ENCODE assay signal across 15 mouse cellular contexts in the genomic region with DNA sequence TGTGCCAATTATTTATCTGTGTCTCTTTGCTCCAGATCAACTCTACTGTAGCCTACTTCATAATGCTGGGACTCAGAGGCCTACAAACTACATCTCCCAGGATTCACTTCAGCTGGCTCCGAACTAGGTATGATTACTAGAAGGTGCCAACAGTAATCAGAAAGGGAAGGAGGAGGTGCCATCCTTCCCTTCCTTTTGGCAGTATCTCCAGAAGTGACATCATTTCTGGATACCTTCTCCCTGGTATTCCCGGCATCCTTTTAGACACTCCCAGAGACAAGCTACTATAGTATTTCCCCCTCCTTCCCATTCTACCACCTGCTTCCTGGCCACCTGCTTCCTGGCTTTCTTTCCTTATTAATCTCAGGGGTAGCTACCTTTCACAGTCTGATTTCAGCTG. TPM values are rescaled to one million over a fixed set of nuclear protein-coding genes. Genes with fewer than 3 reads are reported as not detected.
DNase-seq lines count a peak whose midpoint lies in the region; ATAC-seq and TF ChIP-seq lines count a peak whose summit lies in the region.
"Had no signal": no experiment of that assay in that cellular context is flagged by ENCODE, and none has a peak within 500 bp of the region (broad histone marks: within the 10 kb centered on the region; RNA-seq: fewer than 3 reads in every experiment).

No protein-coding gene starts in this region.

- H3K9ac ChIP-seq in kidney, embryonic 16.5 days (replicated peaks; ENCODE audit: low read length): no peak overlapping the region
- H3K9ac ChIP-seq: embryonic facial prominence, embryonic 12.5 days; liver, embryonic 13.5 days; neural tube, embryonic 15.5 days had no signal

- TF ChIP-seq CTCF in kidney, adult 2 months (conservative IDR thresholded peaks at IDR 0.05; ENCODE audit: insufficient read depth, insufficient read length, low read depth, low read length): no peak

- H3K27ac ChIP-seq in kidney, embryonic 16.5 days (ENCODE audit: low read length): no peak overlapping the region
- H3K27ac ChIP-seq in kidney, adult 2 months (ENCODE audit: insufficient read depth, low read depth, low read length): no peak overlapping the region
- H3K27ac ChIP-seq: embryonic facial prominence, embryonic 12.5 days; liver, embryonic 13.5 days; neural tube, embryonic 15.5 days had no signal

- WGBS in kidney, embryonic 16.5 days: 71% methylated on average over 2 of the region's 2 CpGs
- WGBS in kidney, adult 2 months: 71% methylated on average over 2 of the region's 2 CpGs
- 28% methylated on average over 2 of the region's 2 CpGs for WGBS in large intestine, adult 2 months

- H3K4me2 ChIP-seq in kidney, embryonic 16.5 days (replicated peaks; ENCODE audit: low read depth, low read length): 0 out of 2 replicates have a peak overlapping the region, but pooled peaks have one; percentile 32
- H3K4me2 ChIP-seq: liver, embryonic 13.5 days had no signal

- H3K9me3 ChIP-seq in kidney, embryonic 16.5 days (ENCODE audit: low read length): no peaks in the 10 kb centered on the region
- H3K9me3 ChIP-seq: embryonic facial prominence, embryonic 12.5 days; liver, embryonic 13.5 days; neural tube, embryonic 15.5 days had no signal

- no peak for ATAC-seq in kidney, embryonic 16.5 days (ENCODE audit: low FRiP score, low TSS enrichment)
- ATAC-seq: Patski had no signal

- H3K4me1 ChIP-seq in kidney, embryonic 16.5 days (ENCODE audit: insufficient read depth, low read length): peaks cover 28% of the 10 kb centered on the region
- H3K4me1 ChIP-seq in kidney, adult 2 months (ENCODE audit: control insufficient read depth, insufficient read depth, low read length): peaks cover 22% of the 10 kb centered on the region; the same call in 1 of the 2 replicates

- H3K27me3 ChIP-seq in kidney, embryonic 16.5 days (ENCODE audit: insufficient read depth, low read length): no peaks in the 10 kb centered on the region
- H3K27me3 ChIP-seq in kidney, adult 2 months (replicated peaks; ENCODE audit: control insufficient read depth, insufficient read depth, low read length): no peaks in the 10 kb centered on the region
- H3K27me3 ChIP-seq: CH12.LX; embryonic facial prominence, embryonic 12.5 days; liver, embryonic 13.5 days; neural tube, embryonic 15.5 days; Patski had no signal

- no peak for DNase-seq in kidney, adult 2 months
- DNase-seq in cerebellum, adult 11-12 months: peak; percentile 93
- peak; percentile 99 for DNase-seq in cerebellum, adult 9-10 months
- peak; percentile 45 for DNase-seq in large intestine, adult 2 months (ENCODE audit: low read depth, low spot score)
- no peak for DNase-seq in gastrocnemius, postnatal 36 days
- no peak for DNase-seq in T-cell, adult 2 months (ENCODE audit: low spot score)
- no peak for DNase-seq in left cerebral cortex, postnatal 10 days (ENCODE audit: extremely low spot score in 1 of 2, low spot score in 2 of 2)
- DNase-seq: kidney, adult 11 months; liver, embryonic 13.5 days; lung, postnatal 14 days had no signal

- no peaks in the 10 kb centered on the region for H3K36me3 ChIP-seq in kidney, embryonic 16.5 days (ENCODE audit: insufficient read depth, low read length)
- H3K36me3 ChIP-seq in kidney, adult 2 months (ENCODE audit: control insufficient read depth, insufficient read depth, low read length): no peaks in the 10 kb centered on the region
- H3K36me3 ChIP-seq: embryonic facial prominence, embryonic 12.5 days; liver, embryonic 13.5 days; neural tube, embryonic 15.5 days had no signal

- H3K4me3 ChIP-seq in kidney, embryonic 16.5 days (ENCODE audit: low read length): no peak overlapping the region
- no peak overlapping the region for H3K4me3 ChIP-seq in kidney, adult 2 months (ENCODE audit: insufficient read depth, low read depth, low read length)
- H3K4me3 ChIP-seq: embryonic facial prominence, embryonic 12.5 days; liver, embryonic 13.5 days; neural tube, embryonic 15.5 days had no signal

- TF ChIP-seq POLR2A in kidney, adult 2 months (IDR thresholded peaks at IDR 0.05; ENCODE audit: low read depth, low read length): no peak

- intact Hi-C loops in gastrocnemius, postnatal 36 days (cut with DNase I): no loop called here
- intact Hi-C loops in left cerebral cortex, postnatal 10 days (cut with DNase I): no loop called here

RNA-seq across cellular contexts. Expression of gene Tanc1, which starts 10.9 kb away (rescaled TPM):
- 52.3 and 64.2 TPM in 2 replicates for polyA plus RNA-seq in kidney, embryonic 16.5 days (2015; fragmentation: Nextera tagmentation; extraction: Ambion mirVana)
- 24.0 and 29.5 TPM in 2 replicates for polyA plus RNA-seq in kidney, adult 2 months (2012; rRNA removed)
- polyA plus RNA-seq in large intestine, adult 2 months (2012; rRNA removed): 5.2 and 8.6 TPM in 2 replicates
- total RNA-seq in gastrocnemius, postnatal 36 days (2021): 1 to 10 TPM; 6.8 to 8.3 TPM
- total RNA-seq in left cerebral cortex, postnatal 10 days (2021): 10 to 100 TPM; 12.5 to 13.1 TPM

Comparison
In these comparisons a context has a peak if more than half of its experiments do, and no peak if none do; other contexts are left out.
1. DNase-seq: peak in cerebellum, adult 11-12 months (single experiment), cerebellum, adult 9-10 months (single experiment) and large intestine, adult 2 months (single experiment); none in kidney, adult 2 months (single experiment), gastrocnemius, postnatal 36 days (0 of 2), T-cell, adult 2 months (single experiment) and left cerebral cortex, postnatal 10 days (0 of 2).